Mouse (Mus musculus) heart, embryonic 15.5 days (tissue): ENCODE data around the gene Lbr. TPM values are rescaled to one million over a fixed set of nuclear protein-coding genes. Genes with fewer than 3 reads are reported as not detected.
"Not testable (repeated sequence)": the region's sequence is repeated elsewhere in the genome, so short reads cannot be mapped to it uniquely, and the experiment has no call there.

Experiments
- ATAC-seq: fragments of 200-750 bp; cut with Nextera tagmentation; replicated peaks from 2 replicates; pipeline ENCODE4 v1.8.0; 2017; ENCODE audit warnings: low read depth, moderate TSS enrichment; ENCODE audit not compliant: insufficient number of reproducible peaks, insufficient read depth, low FRiP score
- H3K27ac ChIP-seq: fragments of 300-500 bp; sonication (generic); 2 replicates; pipeline ENCODE4 v1.5.1; 2015; ENCODE audit warnings: mild to moderate bottlenecking, inconsistent platforms
- H3K27me3 ChIP-seq: fragments of 300-500 bp; sonication (generic); 2 replicates; pipeline ENCODE4 v1.6.1; 2015; ENCODE audit warnings: inconsistent platforms
- H3K36me3 ChIP-seq: fragments of 300-500 bp; sonication (generic); 2 replicates; pipeline ENCODE4 v1.6.1; 2015; ENCODE audit warnings: mild to moderate bottlenecking, inconsistent platforms
- H3K4me1 ChIP-seq: fragments of 300-500 bp; sonication (generic); replicated peaks from 2 replicates; pipeline ENCODE4 v1.6.1; 2015; ENCODE audit warnings: inconsistent platforms
- H3K4me2 ChIP-seq: fragments of 300-500 bp; sonication (generic); 2 replicates; pipeline ENCODE4 v1.6.1; 2015; ENCODE audit warnings: inconsistent platforms, mild to moderate bottlenecking, moderate library complexity
- H3K4me3 ChIP-seq: fragments of 300-500 bp; sonication (generic); 2 replicates; pipeline ENCODE4 v1.5.1; 2015; ENCODE audit warnings: mild to moderate bottlenecking, inconsistent platforms
- H3K9ac ChIP-seq: fragments of 300-500 bp; sonication (generic); 2 replicates; pipeline ENCODE4 v1.6.1; 2015; ENCODE audit warnings: mild to moderate bottlenecking, inconsistent platforms
- H3K9me3 ChIP-seq: fragments of 300-500 bp; sonication (generic); replicated peaks from 2 replicates; pipeline ENCODE4 v1.6.1; 2016; ENCODE audit warnings: inconsistent platforms
- WGBS: fragments of 180-500 bp; shearing (Covaris S2); methylation state at CpG from one replicate; pipeline ENCODE4 v1.1.7; 2015; ENCODE audit warnings: mixed read lengths; 5-methylcytosine and 5-hydroxymethylcytosine counted together
- polyA plus RNA-seq: library from polyadenylated mRNA; unstranded; fragments of >200 nt; fragmentation: Nextera tagmentation; extraction: Ambion mirVana; gene quantifications from 2 replicates; pipeline ENCODE4 v1.2.1, GENCODE M21; 2015

The Lbr gene
- polyA plus RNA-seq, 1 experiment from 2014 or later, result 55.7 TPM

GRCm38 (mm10) chr1:181832720-181833119 lies 10.1 kb downstream of the Lbr start:
- 81% methylated on average over 5 of the region's 5 CpGs for WGBS
- ATAC-seq, result no peak
- H3K27me3 ChIP-seq, result no peaks in the 10 kb centered on the region
- peaks cover 81% of the 10 kb centered on the region for H3K36me3 ChIP-seq
- no peak overlapping the region for H3K27ac ChIP-seq
- no peaks in the 10 kb centered on the region for H3K9me3 ChIP-seq
- no peak overlapping the region for H3K9ac ChIP-seq
- H3K4me1 ChIP-seq, result no peaks in the 10 kb centered on the region
- no peak overlapping the region for H3K4me2 ChIP-seq
- no peak overlapping the region for H3K4me3 ChIP-seq

GRCm38 (mm10) chr1:181828365-181828764 lies 14.5 kb downstream of the Lbr start:
- Histone ChIP-seq H3K9me3 (no peaks in the 10 kb centered on the region), H3K27ac (no peak overlapping the region), H3K27me3 (no peaks in the 10 kb centered on the region), H3K9ac (no peak overlapping the region), H3K4me2 (no peak overlapping the region), H3K4me3 (no peak overlapping the region), H3K36me3 (peaks cover 84% of the 10 kb centered on the region), H3K4me1 (no peaks in the 10 kb centered on the region)
- no peak for ATAC-seq
- 89% methylated on average over 5 of the region's 5 CpGs for WGBS

GRCm38 (mm10) chr1:181826716-181827115 lies 16.1 kb downstream of the Lbr start:
- H3K27me3 ChIP-seq, result no peaks in the 10 kb centered on the region
- no peak for ATAC-seq
- H3K9me3 ChIP-seq, result no peaks in the 10 kb centered on the region
- no peaks in the 10 kb centered on the region for H3K4me1 ChIP-seq
- WGBS, result 89% methylated on average over 7 of the region's 7 CpGs
- no peak overlapping the region for H3K27ac ChIP-seq
- H3K4me2 ChIP-seq, result no peak overlapping the region
- H3K36me3 ChIP-seq, result peaks cover 86% of the 10 kb centered on the region
- H3K9ac ChIP-seq, result no peak overlapping the region
- H3K4me3 ChIP-seq, result no peak overlapping the region

GRCm38 (mm10) chr1:181811481-181812223 lies 31.2 kb downstream of the Lbr start:
- Histone ChIP-seq H3K4me2 (no peak overlapping the region), H3K27ac (no peak overlapping the region), H3K27me3 (no peaks in the 10 kb centered on the region), H3K4me1 (no peaks in the 10 kb centered on the region), H3K36me3 (peaks cover 22% of the 10 kb centered on the region), H3K9ac (no peak overlapping the region), H3K4me3 (no peak overlapping the region), H3K9me3 (no peaks in the 10 kb centered on the region)
- 85% methylated on average over 18 of the region's 18 CpGs for WGBS
- no peak for ATAC-seq

- 71% methylated on average over 4 of the region's 4 CpGs for WGBS
- no peak for ATAC-seq
- H3K9me3 ChIP-seq, result no peaks in the 10 kb centered on the region
Observed at GRCm38 (mm10) chr1:181800667-181801066, 42.2 kb downstream of the Lbr start.

GRCm38 (mm10) chr1:181799911-181800310 lies 42.9 kb downstream of the Lbr start:
- no peak overlapping the region for H3K4me2 ChIP-seq
- no peaks in the 10 kb centered on the region for H3K4me1 ChIP-seq
- H3K4me3 ChIP-seq, result no peak overlapping the region
- H3K9ac ChIP-seq, result no peak overlapping the region
- no peaks in the 10 kb centered on the region for H3K27me3 ChIP-seq
- 68% methylated on average over 3 of the region's 3 CpGs for WGBS
- no peak overlapping the region for H3K27ac ChIP-seq
- ATAC-seq, result no peak
- no peaks in the 10 kb centered on the region for H3K36me3 ChIP-seq
- no peaks in the 10 kb centered on the region for H3K9me3 ChIP-seq

More at GRCm38 (mm10) chr1:181800667-181801066, 42.2 kb downstream of the Lbr start:
- Histone ChIP-seq H3K27me3 (no peaks in the 10 kb centered on the region), H3K9ac (no peak overlapping the region), H3K4me2 (no peak overlapping the region), H3K27ac (no peak overlapping the region), H3K36me3 (no peaks in the 10 kb centered on the region), H3K4me3 (no peak overlapping the region), H3K4me1 (no peaks in the 10 kb centered on the region)

- Histone ChIP-seq H3K27ac (peak overlapping the region; percentile 59), H3K9me3 (no peaks in the 10 kb centered on the region), H3K27me3 (no peaks in the 10 kb centered on the region), H3K36me3 (no peaks in the 10 kb centered on the region), H3K9ac (no peak overlapping the region), H3K4me2 (no peak overlapping the region), H3K4me3 (no peak overlapping the region), H3K4me1 (peaks cover 4% of the 10 kb centered on the region)
- ATAC-seq, result peak; percentile 80
- WGBS, result 40% methylated on average over 2 of the region's 2 CpGs
Observed at GRCm38 (mm10) chr1:181793541-181793940, 49.3 kb downstream of the Lbr start.

- no peak overlapping the region for H3K9ac ChIP-seq
- 33% methylated on average over 6 of the region's 6 CpGs for WGBS
- no peak overlapping the region for H3K4me3 ChIP-seq
Observed at GRCm38 (mm10) chr1:181789952-181790351, 52.9 kb downstream of the Lbr start.

GRCm38 (mm10) chr1:181782600-181782999 lies 60.2 kb downstream of the Lbr start:
- H3K27me3 ChIP-seq, H3K9me3 ChIP-seq, ATAC-seq, H3K27ac ChIP-seq, H3K4me2 ChIP-seq, H3K4me3 ChIP-seq, H3K36me3 ChIP-seq, H3K4me1 ChIP-seq, H3K9ac ChIP-seq: not testable (repeated sequence)
- WGBS, result 88% methylated on average over 11 of the region's 11 CpGs

More at GRCm38 (mm10) chr1:181789952-181790351, 52.9 kb downstream of the Lbr start:
- Histone ChIP-seq H3K27ac (no peak overlapping the region; the same call in 1 of the 2 replicates), H3K4me1 (peaks cover 4% of the 10 kb centered on the region), H3K27me3 (no peaks in the 10 kb centered on the region), H3K4me2 (no peak overlapping the region), H3K36me3 (no peaks in the 10 kb centered on the region), H3K9me3 (no peaks in the 10 kb centered on the region)
- ATAC-seq, result no peak

- no peaks in the 10 kb centered on the region for H3K36me3 ChIP-seq
- H3K4me1 ChIP-seq, result no peaks in the 10 kb centered on the region
- H3K4me2 ChIP-seq, result no peak overlapping the region
- WGBS, result 70% methylated on average over 1 of the region's 1 CpGs
- no peak overlapping the region for H3K27ac ChIP-seq
- no peak for ATAC-seq
- H3K27me3 ChIP-seq, result no peaks in the 10 kb centered on the region
- H3K4me3 ChIP-seq, result no peak overlapping the region
- peaks cover 3% of the 10 kb centered on the region; the same call in 1 of the 2 replicates for H3K9me3 ChIP-seq
- no peak overlapping the region for H3K9ac ChIP-seq
Observed at GRCm38 (mm10) chr1:181776541-181776940, 66.3 kb downstream of the Lbr start.

- Histone ChIP-seq H3K9me3 (no peaks in the 10 kb centered on the region), H3K4me1 (no peaks in the 10 kb centered on the region), H3K4me2 (no peak overlapping the region), H3K27me3 (no peaks in the 10 kb centered on the region), H3K4me3 (no peak overlapping the region), H3K27ac (no peak overlapping the region), H3K9ac (no peak overlapping the region), H3K36me3 (no peaks in the 10 kb centered on the region)
- no peak for ATAC-seq
- 87% methylated on average over 3 of the region's 3 CpGs for WGBS
Observed at GRCm38 (mm10) chr1:181771871-181772270, 71.0 kb downstream of the Lbr start.

- H3K4me1 ChIP-seq, result no peaks in the 10 kb centered on the region
- H3K9ac ChIP-seq, result no peak overlapping the region
- H3K4me2 ChIP-seq, result no peak overlapping the region
- no peaks in the 10 kb centered on the region for H3K9me3 ChIP-seq
- no peaks in the 10 kb centered on the region for H3K36me3 ChIP-seq
- no peak overlapping the region for H3K4me3 ChIP-seq
- no peak overlapping the region for H3K27ac ChIP-seq
- no peak for ATAC-seq
- 54% methylated on average over 14 of the region's 14 CpGs for WGBS
- no peaks in the 10 kb centered on the region for H3K27me3 ChIP-seq
Observed at GRCm38 (mm10) chr1:181769392-181769791, 73.5 kb downstream of the Lbr start.
